Mouse (Mus musculus): ENCODE results near the gene Atad3a. TPM values are rescaled to one million over a fixed set of nuclear protein-coding genes. Genes with fewer than 3 reads are reported as not detected.
A peak's percentile ranks its signal among the peaks of the same experiment; 100 is the strongest.

Atad3a gene
- total and polyA plus RNA-seq, 3 experiments: 133 to 216 (median 154) TPM

DNA sequence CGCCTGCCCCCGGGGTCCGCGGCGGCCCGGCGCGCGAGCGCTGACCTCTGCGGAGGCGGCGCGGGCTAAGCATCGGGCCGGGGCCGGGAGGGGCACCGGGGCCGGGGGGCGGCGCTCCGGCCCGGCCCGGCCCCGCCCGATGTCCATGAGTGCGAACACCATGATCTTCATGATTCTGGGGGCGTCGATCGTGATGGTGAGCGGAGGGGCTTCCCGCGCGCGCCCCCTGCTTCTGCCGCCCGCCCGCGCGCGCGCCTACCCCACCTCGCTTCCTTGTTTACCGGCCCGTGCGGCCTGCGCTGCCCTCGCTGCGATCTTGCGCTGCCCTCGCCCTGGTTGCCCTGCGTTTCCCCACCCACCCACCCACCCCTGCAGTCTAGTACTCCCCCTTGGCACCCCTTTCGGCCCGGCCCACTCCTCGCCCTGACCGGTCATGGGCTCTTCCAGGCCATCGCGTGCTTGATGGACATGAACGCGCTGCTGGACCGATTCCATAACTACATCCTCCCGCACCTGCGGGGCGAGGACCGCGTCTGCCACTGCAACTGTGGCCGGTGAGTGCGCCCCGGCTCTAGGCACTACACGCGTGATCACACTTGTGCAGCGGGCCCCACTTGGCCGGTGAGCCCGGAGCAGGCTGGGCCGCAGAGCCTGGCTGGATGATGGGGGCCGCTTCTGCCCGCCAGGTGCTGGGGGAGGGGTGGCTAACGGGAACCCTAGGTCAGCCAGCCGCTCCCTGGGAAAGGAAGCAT lies 25.8 kb downstream of the Atad3a start:
- no peaks in the 10 kb centered on the region for H3K9me3 ChIP-seq (replicated peaks; ENCODE audit: low read length)
- no peak overlapping the region for H3K27ac ChIP-seq (ENCODE audit: insufficient read depth, low read depth)
- in situ Hi-C loops (cut with MboI; ENCODE audit: low pct_ligation_motif_present, low pct_unique_long_range_greater_than_20kb, low sequenced_read_pairs): loop anchor here (5.0 kb wide), 1 partner anchor 32 kb away; no protein-coding TSS in a partner anchor
- H3K79me2 ChIP-seq (replicated peaks; ENCODE audit: control insufficient read depth, extremely low read depth, insufficient read depth, poor library complexity, severe bottlenecking): no peaks in the 10 kb centered on the region
- peaks cover 8 to 31% of the 10 kb centered on the region in 2 experiments for H3K4me1 ChIP-seq (ENCODE audit: control insufficient read depth in 1 of 2, insufficient read depth in 2 of 2)
- peaks cover 42 to 65% of the 10 kb centered on the region in 2 experiments for H3K36me3 ChIP-seq (replicated peaks in 1 of 2; ENCODE audit: control insufficient read depth in 1 of 2, insufficient read depth in 1 of 2, low read length in 1 of 2)
- DNase-seq (ENCODE audit: extremely low read depth): no peak
- peak overlapping the region; percentile 76 for H3K4me2 ChIP-seq (ENCODE audit: insufficient read depth, low read depth, poor library complexity, severe bottlenecking)
- TF ChIP-seq TCF12 (IDR thresholded peaks at IDR 0.05; ENCODE audit: low read depth, low read length) (0 out of 2 replicates have a peak, but pooled peaks have one; percentile 28), ZMIZ1 (IDR thresholded peaks at IDR 0.05; ENCODE audit: low read depth, low read length) (no peak), ETS1 (conservative IDR thresholded peaks at IDR 0.05; ENCODE audit: low read depth, low read length) (no peak), MEF2A (IDR thresholded peaks at IDR 0.05; ENCODE audit: borderline replicate concordance, low read depth, low read length) (no peak), NRF1 (IDR thresholded peaks at IDR 0.05; ENCODE audit: low read depth, low read length) (no peak), HCFC1 (IDR thresholded peaks at IDR 0.05; ENCODE audit: low read depth, low read length) (no peak), JUN (IDR thresholded peaks at IDR 0.05; ENCODE audit: insufficient read depth, low read depth, low read length) (no peak), JUND (conservative IDR thresholded peaks at IDR 0.05; ENCODE audit: low read depth, low read length) (no peak), UBTF (IDR thresholded peaks at IDR 0.05; ENCODE audit: low read depth, low read length) (no peak), CHD2 (IDR thresholded peaks at IDR 0.05; ENCODE audit: low read length) (0 out of 2 replicates have a peak, but pooled peaks have one; percentile 13)
- dilution Hi-C loops (cut with MboI; ENCODE audit: extremely low pct_ligation_motif_present, extremely low pct_unique_long_range_greater_than_20kb, low sequenced_read_pairs): no loop called here
- H3K27me3 ChIP-seq (replicated peaks): no peaks in the 10 kb centered on the region
- H3K9ac ChIP-seq (ENCODE audit: insufficient read depth, low read depth): peak overlapping the region; percentile 85
- peak overlapping the region; percentile 64 to 93 (median 68) for H3K4me3 ChIP-seq (replicated peaks in 1 of 3; ENCODE audit: low read depth in 2 of 3, low read length in 2 of 3, poor library complexity in 1 of 3)

DNA sequence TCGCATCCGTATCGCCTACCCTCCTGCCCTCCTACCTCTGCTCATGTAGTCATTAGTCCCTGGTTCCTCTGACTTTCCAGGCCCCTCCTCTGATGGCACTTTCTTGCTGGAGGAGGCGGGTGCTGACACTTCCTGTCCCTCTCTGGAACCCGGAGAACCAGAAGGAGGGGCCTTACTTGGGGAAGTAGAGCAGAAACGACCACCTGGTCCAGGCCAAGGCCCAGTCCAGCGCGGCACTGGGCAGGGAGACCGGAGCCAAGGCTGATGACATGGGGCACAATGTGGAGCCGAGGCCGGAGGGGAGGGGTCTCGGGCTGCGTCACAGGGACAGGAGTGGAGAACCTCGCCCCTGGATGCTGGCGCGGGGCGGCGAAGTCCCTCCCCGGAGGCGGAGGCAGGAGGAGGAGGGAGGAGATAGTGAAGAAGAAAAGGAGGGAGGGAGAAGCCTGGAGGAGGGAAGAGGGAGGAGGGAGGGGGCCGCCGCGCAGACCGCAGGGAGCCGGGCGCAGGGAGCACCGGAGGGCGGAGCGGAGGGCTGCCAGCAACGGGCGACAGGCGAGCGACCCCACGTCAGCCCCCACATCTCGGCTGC lies 26.4 kb downstream of the Atad3a start, which contains the start of gene Tmem240:
TSS of gene Tmem240 (plus strand) at position 451 of the 592 bp plus-strand sequence.
- peak within 1 kb of the TSS; percentile 85 for H3K27ac ChIP-seq (ENCODE audit: insufficient read depth, low read depth)
- H3K36me3 ChIP-seq (replicated peaks in 1 of 2; ENCODE audit: control insufficient read depth in 1 of 2, insufficient read depth in 1 of 2, low read length in 1 of 2): peaks cover 40 to 65% of the 10 kb centered on the region in 2 experiments
- H3K9me3 ChIP-seq (replicated peaks; ENCODE audit: low read length): no peaks in the 10 kb centered on the region
- in situ Hi-C loops (cut with MboI; ENCODE audit: low pct_ligation_motif_present, low pct_unique_long_range_greater_than_20kb, low sequenced_read_pairs) (loop anchor here (5.0 kb wide), 1 partner anchor 33 kb away; no protein-coding TSS in a partner anchor), dilution Hi-C loops (cut with MboI; ENCODE audit: extremely low pct_ligation_motif_present, extremely low pct_unique_long_range_greater_than_20kb, low sequenced_read_pairs) (no loop called here)
- peak within 1 kb of the TSS; percentile 64 to 93 (median 68) for H3K4me3 ChIP-seq (replicated peaks in 1 of 3; ENCODE audit: low read depth in 2 of 3, low read length in 2 of 3, poor library complexity in 1 of 3)
- H3K4me2 ChIP-seq (ENCODE audit: insufficient read depth, low read depth, poor library complexity, severe bottlenecking): peak within 1 kb of the TSS; percentile 76
- H3K79me2 ChIP-seq (replicated peaks; ENCODE audit: control insufficient read depth, extremely low read depth, insufficient read depth, poor library complexity, severe bottlenecking): no peaks in the 10 kb centered on the region
- H3K4me1 ChIP-seq (ENCODE audit: control insufficient read depth in 1 of 2, insufficient read depth in 2 of 2): peaks cover 8 to 31% of the 10 kb centered on the region in 2 experiments
- no peaks in the 10 kb centered on the region for H3K27me3 ChIP-seq (replicated peaks)
- peak; percentile 77 for DNase-seq (ENCODE audit: extremely low read depth)
- peak within 1 kb of the TSS; percentile 85 for H3K9ac ChIP-seq (ENCODE audit: insufficient read depth, low read depth)
- TF ChIP-seq CHD2 (IDR thresholded peaks at IDR 0.05; ENCODE audit: low read length): no peak
- TF ChIP-seq POLR2AphosphoS2 (IDR thresholded peaks at IDR 0.05; ENCODE audit: low read depth, low read length): peak; percentile 89
- TF ChIP-seq SIN3A (IDR thresholded peaks at IDR 0.05; ENCODE audit: low read length): no peak
- TF ChIP-seq IRF4 (IDR thresholded peaks at IDR 0.05; ENCODE audit: low read depth, low read length): no peak
- no peak for TF ChIP-seq ZNF384 (IDR thresholded peaks at IDR 0.05; ENCODE audit: low read depth, low read length)
- TF ChIP-seq MAX (IDR thresholded peaks at IDR 0.05; ENCODE audit: low read length): no peak
- peak; percentile 35; the same call in 1 of the 2 replicates for TF ChIP-seq NELFE (IDR thresholded peaks at IDR 0.05; ENCODE audit: low read depth, low read length)
- no peak for TF ChIP-seq TBP (conservative IDR thresholded peaks at IDR 0.05; ENCODE audit: low read depth, low read length)
- TF ChIP-seq NRF1 (IDR thresholded peaks at IDR 0.05; ENCODE audit: low read depth, low read length): no peak
- no peak for TF ChIP-seq MEF2A (IDR thresholded peaks at IDR 0.05; ENCODE audit: borderline replicate concordance, low read depth, low read length)
- TF ChIP-seq UBTF (IDR thresholded peaks at IDR 0.05; ENCODE audit: low read depth, low read length): no peak
- TF ChIP-seq JUN (IDR thresholded peaks at IDR 0.05; ENCODE audit: insufficient read depth, low read depth, low read length): no peak
- TF ChIP-seq POLR2A (IDR thresholded peaks at IDR 0.05; ENCODE audit: low read depth, low read length): peak; percentile 55; the same call in 1 of the 2 replicates
- no peak for TF ChIP-seq CHD1 (IDR thresholded peaks at IDR 0.05; ENCODE audit: low read depth, low read length)
- no peak for TF ChIP-seq ETS1 (conservative IDR thresholded peaks at IDR 0.05; ENCODE audit: low read depth, low read length)
- no peak for TF ChIP-seq USF2 (conservative IDR thresholded peaks at IDR 0.05; ENCODE audit: low read depth, low read length)
- no peak for TF ChIP-seq RAD21 (IDR thresholded peaks at IDR 0.05; ENCODE audit: low read depth, low read length)
- TF ChIP-seq ZMIZ1 (IDR thresholded peaks at IDR 0.05; ENCODE audit: low read depth, low read length): no peak
- no peak for TF ChIP-seq USF1 (IDR thresholded peaks at IDR 0.05; ENCODE audit: low read depth, low read length)
- no peak; the same call in 1 of the 2 replicates for TF ChIP-seq MXI1 (IDR thresholded peaks at IDR 0.05; ENCODE audit: low read depth, low read length)
- no peak for TF ChIP-seq CTCF (conservative IDR thresholded peaks at IDR 0.05 in 1 of 2, IDR thresholded peaks at IDR 0.05 in 1 of 2; ENCODE audit: low read depth in 2 of 2, low read length in 2 of 2)
- TF ChIP-seq BHLHE40 (IDR thresholded peaks at IDR 0.05; ENCODE audit: low read depth, low read length): no peak
- no peak for TF ChIP-seq MAZ (IDR thresholded peaks at IDR 0.05; ENCODE audit: low read depth, low read length)
- TF ChIP-seq SMC3 (IDR thresholded peaks at IDR 0.05; ENCODE audit: low read depth, low read length): no peak
- TF ChIP-seq MYC (IDR thresholded peaks at IDR 0.05; ENCODE audit: low read depth, low read length): no peak
- no peak for TF ChIP-seq GABPA (IDR thresholded peaks at IDR 0.05; ENCODE audit: insufficient replicate concordance, low read depth, low read length)
- TF ChIP-seq JUND (conservative IDR thresholded peaks at IDR 0.05; ENCODE audit: low read depth, low read length): no peak
